Mouse (Mus musculus): Measurements from ENCODE around the gene 3110009E18Rik. TPM values are rescaled to one million over a fixed set of nuclear protein-coding genes. Genes with fewer than 3 reads are reported as not detected.

3110009E18Rik gene
- polyA plus RNA-seq, 1 experiment from 2014 or later = 19.4 TPM

GRCm38 (mm10) chr1:120146994-120147393 is 26.0 kb downstream of the 3110009E18Rik start:
- Histone ChIP-seq H3K36me3 (ENCODE audit: control insufficient read depth, insufficient read depth, low read length) (no peaks in the 10 kb centered on the region), H3K4me3 (ENCODE audit: low read depth, low read length) (no peak overlapping the region), H3K27me3 (ENCODE audit: control insufficient read depth, insufficient read depth, low read length) (no peaks in the 10 kb centered on the region), H3K9ac (ENCODE audit: low read length) (no peak overlapping the region), H3K4me1 (ENCODE audit: control insufficient read depth, insufficient read depth, low read length) (no peaks in the 10 kb centered on the region), H3K9me3 (ENCODE audit: control insufficient read depth, low read length) (no peaks in the 10 kb centered on the region), H3K27ac (ENCODE audit: low read depth, low read length) (no peak overlapping the region), H3K4me2 (ENCODE audit: low read depth) (no peak overlapping the region)
- DNase-seq (ENCODE audit: low spot score) (no peak), ATAC-seq (ENCODE audit: insufficient read depth, low FRiP score, low TSS enrichment) (no peak; the same call in 1 of the 2 replicates)

GRCm38 (mm10) chr1:120154232-120154631 is 33.2 kb downstream of the 3110009E18Rik start:
- Histone ChIP-seq H3K27me3 (ENCODE audit: control insufficient read depth, insufficient read depth, low read length) (no peaks in the 10 kb centered on the region), H3K9me3 (ENCODE audit: control insufficient read depth, low read length) (no peaks in the 10 kb centered on the region), H3K36me3 (ENCODE audit: control insufficient read depth, insufficient read depth, low read length) (no peaks in the 10 kb centered on the region), H3K4me2 (ENCODE audit: low read depth) (no peak overlapping the region), H3K9ac (ENCODE audit: low read length) (no peak overlapping the region), H3K4me1 (ENCODE audit: control insufficient read depth, insufficient read depth, low read length) (no peaks in the 10 kb centered on the region), H3K27ac (ENCODE audit: low read depth, low read length) (no peak overlapping the region), H3K4me3 (ENCODE audit: low read depth, low read length) (no peak overlapping the region)
- peak; percentile 38; the same call in 1 of the 2 replicates for ATAC-seq (ENCODE audit: insufficient read depth, low FRiP score, low TSS enrichment)
- DNase-seq (ENCODE audit: low spot score) = peak; percentile 33

DNA sequence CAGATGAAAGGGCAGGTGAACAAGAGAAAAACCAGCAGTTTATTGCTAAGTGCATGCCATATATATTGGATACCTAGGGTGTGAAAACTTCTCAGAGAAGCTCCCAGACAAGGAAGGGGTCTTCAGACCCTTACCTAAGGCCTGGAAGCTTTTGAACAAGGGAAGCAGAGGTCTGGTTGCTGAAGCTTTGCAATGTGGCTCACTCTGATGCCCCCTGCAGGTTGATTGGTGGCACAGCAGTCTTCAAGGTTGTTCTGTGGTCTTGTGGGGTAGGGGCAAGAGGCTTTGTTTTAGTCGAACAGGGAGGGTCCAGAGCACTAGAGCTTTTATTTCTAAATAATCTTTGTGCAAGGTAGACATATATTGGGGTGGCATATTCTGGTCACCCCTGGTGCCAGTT is 34.3 kb downstream of the 3110009E18Rik start:
- Histone ChIP-seq H3K27ac (ENCODE audit: low read depth, low read length) (no peak overlapping the region), H3K4me1 (ENCODE audit: control insufficient read depth, insufficient read depth, low read length) (no peaks in the 10 kb centered on the region), H3K4me2 (ENCODE audit: low read depth) (no peak overlapping the region), H3K9me3 (ENCODE audit: control insufficient read depth, low read length) (no peaks in the 10 kb centered on the region), H3K9ac (ENCODE audit: low read length) (no peak overlapping the region), H3K27me3 (ENCODE audit: control insufficient read depth, insufficient read depth, low read length) (no peaks in the 10 kb centered on the region), H3K4me3 (ENCODE audit: low read depth, low read length) (no peak overlapping the region), H3K36me3 (ENCODE audit: control insufficient read depth, insufficient read depth, low read length) (no peaks in the 10 kb centered on the region)
- ATAC-seq (ENCODE audit: insufficient read depth, low FRiP score, low TSS enrichment) (no peak), DNase-seq (ENCODE audit: low spot score) (peak; percentile 45)
- WGBS = 36% methylated on average over 1 of the region's 1 CpGs

DNA sequence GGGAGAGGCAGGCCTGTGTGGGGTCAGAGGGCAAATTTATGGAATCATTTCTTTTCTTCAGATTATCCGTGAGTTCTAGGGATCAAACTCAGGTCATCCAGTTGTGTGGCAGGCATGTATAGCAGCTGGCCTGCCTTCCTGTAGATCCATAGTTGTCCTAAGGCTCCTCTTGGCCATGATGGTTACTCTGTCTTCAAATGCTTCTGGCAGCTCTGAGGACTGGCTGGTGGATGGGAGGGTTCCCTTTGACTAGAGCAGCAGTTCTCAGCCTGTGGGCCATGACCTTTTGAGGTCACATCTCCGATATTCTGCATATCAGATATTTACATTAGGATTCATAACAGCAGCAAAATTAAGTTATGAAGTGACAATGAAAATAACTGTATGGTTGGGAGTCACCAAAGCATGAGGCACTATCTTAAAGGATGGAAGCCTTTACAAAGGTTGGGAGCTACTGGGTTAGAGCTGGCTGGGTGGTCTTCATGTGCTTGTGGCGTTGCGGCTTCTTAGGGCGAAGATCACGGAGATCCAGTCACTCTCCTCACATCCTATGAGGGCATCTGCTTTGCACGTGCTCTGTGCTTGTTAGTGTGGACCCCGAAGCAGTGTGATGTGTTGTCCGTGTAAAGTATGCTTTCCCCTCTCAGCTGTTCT is 37.6 kb downstream of the 3110009E18Rik start:
- Histone ChIP-seq H3K36me3 (ENCODE audit: control insufficient read depth, insufficient read depth, low read length) (no peaks in the 10 kb centered on the region), H3K4me3 (ENCODE audit: low read depth, low read length) (no peak overlapping the region), H3K27me3 (ENCODE audit: control insufficient read depth, insufficient read depth, low read length) (no peaks in the 10 kb centered on the region), H3K4me2 (ENCODE audit: low read depth) (no peak overlapping the region), H3K27ac (ENCODE audit: low read depth, low read length) (no peak overlapping the region), H3K4me1 (ENCODE audit: control insufficient read depth, insufficient read depth, low read length) (no peaks in the 10 kb centered on the region), H3K9ac (ENCODE audit: low read length) (no peak overlapping the region), H3K9me3 (ENCODE audit: control insufficient read depth, low read length) (no peaks in the 10 kb centered on the region)
- ATAC-seq (ENCODE audit: insufficient read depth, low FRiP score, low TSS enrichment) (no peak), DNase-seq (ENCODE audit: low spot score) (no peak)
- WGBS = 86% methylated on average over 9 of the region's 9 CpGs

- Histone ChIP-seq H3K9ac (ENCODE audit: low read length) (no peak overlapping the region), H3K4me1 (ENCODE audit: control insufficient read depth, insufficient read depth, low read length) (no peaks in the 10 kb centered on the region), H3K27ac (ENCODE audit: low read depth, low read length) (no peak overlapping the region), H3K4me3 (ENCODE audit: low read depth, low read length) (no peak overlapping the region), H3K9me3 (ENCODE audit: control insufficient read depth, low read length) (no peaks in the 10 kb centered on the region), H3K27me3 (ENCODE audit: control insufficient read depth, insufficient read depth, low read length) (no peaks in the 10 kb centered on the region), H3K36me3 (ENCODE audit: control insufficient read depth, insufficient read depth, low read length) (no peaks in the 10 kb centered on the region), H3K4me2 (ENCODE audit: low read depth) (no peak overlapping the region)
- ATAC-seq (ENCODE audit: insufficient read depth, low FRiP score, low TSS enrichment) = no peak
- 86% methylated on average over 5 of the region's 5 CpGs for WGBS
- no peak for DNase-seq (ENCODE audit: low spot score)
Observed at GRCm38 (mm10) chr1:120161502-120161901, 40.5 kb downstream of the 3110009E18Rik start.

DNA sequence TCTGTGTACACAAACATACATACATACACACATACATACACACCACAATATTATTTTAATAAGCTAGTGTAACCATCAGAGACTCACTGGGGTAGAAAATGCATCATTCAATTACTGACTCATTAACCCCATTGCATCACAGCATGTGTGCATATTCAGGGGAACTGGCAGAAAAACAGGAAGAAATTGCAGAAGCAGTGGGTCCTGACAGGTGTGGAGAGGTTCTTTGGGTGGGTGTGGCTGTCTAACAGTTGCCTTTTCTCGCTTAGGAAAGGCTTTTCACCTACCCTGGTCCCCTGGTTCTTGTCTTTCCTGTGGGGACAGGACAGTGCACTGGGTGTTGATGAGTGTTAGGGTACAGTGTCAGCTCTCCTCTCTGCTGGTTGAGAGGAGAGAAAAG is 41.6 kb downstream of the 3110009E18Rik start:
- Histone ChIP-seq H3K9me3 (ENCODE audit: control insufficient read depth, low read length) (no peaks in the 10 kb centered on the region), H3K36me3 (ENCODE audit: control insufficient read depth, insufficient read depth, low read length) (no peaks in the 10 kb centered on the region), H3K27ac (ENCODE audit: low read depth, low read length) (no peak overlapping the region), H3K27me3 (ENCODE audit: control insufficient read depth, insufficient read depth, low read length) (no peaks in the 10 kb centered on the region), H3K4me1 (ENCODE audit: control insufficient read depth, insufficient read depth, low read length) (no peaks in the 10 kb centered on the region), H3K4me3 (ENCODE audit: low read depth, low read length) (no peak overlapping the region), H3K9ac (ENCODE audit: low read length) (no peak overlapping the region), H3K4me2 (ENCODE audit: low read depth) (no peak overlapping the region)
- no peak for ATAC-seq (ENCODE audit: insufficient read depth, low FRiP score, low TSS enrichment)
- WGBS = 61% methylated on average over 1 of the region's 1 CpGs
- no peak for DNase-seq (ENCODE audit: low spot score)

DNA sequence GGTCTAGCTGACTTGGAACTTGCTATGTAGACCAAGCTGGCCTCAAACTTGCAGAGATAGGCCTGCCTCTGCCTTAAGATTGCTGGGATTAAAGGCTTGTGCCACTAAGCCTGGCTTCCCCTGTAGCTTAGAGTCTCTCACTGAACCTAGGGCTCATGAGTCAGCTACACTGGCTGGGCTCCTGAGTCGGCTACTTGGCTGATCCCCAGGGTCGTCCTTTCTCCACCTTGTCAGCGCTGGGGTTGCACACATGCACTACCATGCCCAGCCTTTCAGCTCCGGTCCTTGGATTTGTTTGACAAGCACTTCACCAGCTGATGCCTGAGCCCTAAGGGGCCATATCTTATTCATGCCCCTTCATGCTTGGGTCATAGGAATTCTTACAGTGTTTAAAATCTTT is 47.0 kb downstream of the 3110009E18Rik start:
- WGBS = 77% methylated on average over 4 of the region's 4 CpGs
- no peak for ATAC-seq (ENCODE audit: insufficient read depth, low FRiP score, low TSS enrichment)
- H3K9me3 ChIP-seq (ENCODE audit: control insufficient read depth, low read length) = no peaks in the 10 kb centered on the region

GRCm38 (mm10) chr1:120168674-120169073 is 47.7 kb downstream of the 3110009E18Rik start:
- no peak overlapping the region for H3K4me2 ChIP-seq (ENCODE audit: low read depth)
- no peaks in the 10 kb centered on the region for H3K36me3 ChIP-seq (ENCODE audit: control insufficient read depth, insufficient read depth, low read length)
- no peak overlapping the region for H3K9ac ChIP-seq (ENCODE audit: low read length)
- WGBS = 92% methylated on average over 7 of the region's 7 CpGs
- no peaks in the 10 kb centered on the region for H3K27me3 ChIP-seq (ENCODE audit: control insufficient read depth, insufficient read depth, low read length)
- H3K4me1 ChIP-seq (ENCODE audit: control insufficient read depth, insufficient read depth, low read length) = no peaks in the 10 kb centered on the region
- H3K9me3 ChIP-seq (ENCODE audit: control insufficient read depth, low read length) = no peaks in the 10 kb centered on the region
- no peak for DNase-seq (ENCODE audit: low spot score)
- ATAC-seq (ENCODE audit: insufficient read depth, low FRiP score, low TSS enrichment) = no peak
- no peak overlapping the region for H3K4me3 ChIP-seq (ENCODE audit: low read depth, low read length)
- H3K27ac ChIP-seq (ENCODE audit: low read depth, low read length) = no peak overlapping the region

More for the DNA sequence above, 47.0 kb downstream of the 3110009E18Rik start:
- no peaks in the 10 kb centered on the region for H3K36me3 ChIP-seq (ENCODE audit: control insufficient read depth, insufficient read depth, low read length)
- H3K27me3 ChIP-seq (ENCODE audit: control insufficient read depth, insufficient read depth, low read length) = no peaks in the 10 kb centered on the region
- H3K9ac ChIP-seq (ENCODE audit: low read length) = no peak overlapping the region
- H3K4me1 ChIP-seq (ENCODE audit: control insufficient read depth, insufficient read depth, low read length) = no peaks in the 10 kb centered on the region
- no peak overlapping the region for H3K27ac ChIP-seq (ENCODE audit: low read depth, low read length)
- no peak for DNase-seq (ENCODE audit: low spot score)
- no peak overlapping the region for H3K4me2 ChIP-seq (ENCODE audit: low read depth)
- no peak overlapping the region for H3K4me3 ChIP-seq (ENCODE audit: low read depth, low read length)

DNA sequence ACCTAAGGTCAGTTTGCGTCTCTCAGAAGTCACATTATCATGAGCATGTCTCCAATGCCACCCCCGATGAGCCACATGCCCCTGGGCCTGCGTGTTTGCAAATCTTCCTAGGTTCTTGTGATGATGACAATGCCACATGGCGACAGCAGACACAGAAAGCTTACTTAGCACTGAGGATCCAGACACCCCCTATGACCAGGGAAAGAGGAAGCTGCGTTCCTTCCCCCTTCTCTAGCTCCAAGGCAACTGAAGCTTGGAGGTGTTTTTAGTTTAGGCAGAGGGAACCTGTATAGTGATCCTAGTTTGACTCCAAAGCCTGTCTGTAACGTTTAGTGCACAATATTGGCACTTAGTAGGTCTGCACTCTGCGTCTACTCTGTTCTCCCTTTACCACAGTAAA is 49.3 kb downstream of the 3110009E18Rik start:
- Histone ChIP-seq H3K27ac (ENCODE audit: low read depth, low read length) (no peak overlapping the region), H3K4me3 (ENCODE audit: low read depth, low read length) (no peak overlapping the region), H3K9me3 (ENCODE audit: control insufficient read depth, low read length) (no peaks in the 10 kb centered on the region), H3K27me3 (ENCODE audit: control insufficient read depth, insufficient read depth, low read length) (no peaks in the 10 kb centered on the region), H3K36me3 (ENCODE audit: control insufficient read depth, insufficient read depth, low read length) (no peaks in the 10 kb centered on the region), H3K4me1 (ENCODE audit: control insufficient read depth, insufficient read depth, low read length) (no peaks in the 10 kb centered on the region), H3K9ac (ENCODE audit: low read length) (no peak overlapping the region), H3K4me2 (ENCODE audit: low read depth) (no peak overlapping the region)
- no peak for ATAC-seq (ENCODE audit: insufficient read depth, low FRiP score, low TSS enrichment)
- no peak for DNase-seq (ENCODE audit: low spot score)
- WGBS = 77% methylated on average over 7 of the region's 7 CpGs

All from neural tube, embryonic 11.5 days (tissue).